Mouse (Mus musculus) bone marrow, adult 2 months (tissue): ENCODE measurements around the gene Bace2. TPM values are rescaled to one million over a fixed set of nuclear protein-coding genes. Genes with fewer than 3 reads are reported as not detected.

Source experiments
- H3K27ac ChIP-seq: fragments of 200-500 bp; 2 replicates; pipeline ENCODE4 v1.5.1; 2012; ENCODE audit warnings: low read depth, mild to moderate bottlenecking, control low read depth, inconsistent platforms, low read length; ENCODE audit not compliant: control insufficient read depth, poor library complexity, insufficient read depth
- H3K4me1 ChIP-seq: fragments of 200-500 bp; 2 replicates; pipeline ENCODE4 v1.6.1; 2011; ENCODE audit warnings: low read length; ENCODE audit not compliant: control insufficient read depth, insufficient read depth
- H3K4me3 ChIP-seq: fragments of 200-500 bp; replicated peaks from 2 replicates; pipeline ENCODE3; 2011; ENCODE audit warnings: mild to moderate bottlenecking, low read depth, low read length, control low read depth; ENCODE audit not compliant: control insufficient read depth
- CTCF ChIP-seq: fragments of 200-500 bp; IDR thresholded peaks from 2 replicates; pipeline ENCODE4 v1.5.1; 2011; ENCODE audit warnings: low read length, control low read depth; ENCODE audit not compliant: control insufficient read depth, insufficient read depth
- POLR2A ChIP-seq: fragments of 200-500 bp; IDR thresholded peaks from 2 replicates; pipeline ENCODE4 v1.6.1; 2011; ENCODE audit warnings: low read depth, mild to moderate bottlenecking, control low read depth, low read length, borderline replicate concordance; ENCODE audit not compliant: control insufficient read depth
- WGBS: fragments of 180-500 bp; shearing (Covaris S2); methylation state at CpG from one replicate; pipeline ENCODE4 v1.1.7; 2018; 5-methylcytosine and 5-hydroxymethylcytosine counted together
- polyA plus RNA-seq: library from polyadenylated mRNA; stranded (reverse); fragments of >200 nt; gene quantifications from 2 replicates; pipeline ENCODE4 v1.2.4, GENCODE M21; 2011; ENCODE audit warnings: low replicate concordance; ENCODE audit not compliant: missing spikeins, insufficient read depth, insufficient read length

Bace2 gene
- polyA plus RNA-seq, 1 experiment, result 0.72 TPM

GRCm38 (mm10) chr16:97391701-97392384 is 35.3 kb downstream of the Bace2 start:
- Histone ChIP-seq H3K4me3 (no peak overlapping the region), H3K4me1 (no peaks in the 10 kb centered on the region), H3K27ac (no peak overlapping the region)
- TF ChIP-seq POLR2A, result no peak
- TF ChIP-seq CTCF, result no peak
- WGBS, result 50% methylated on average over 3 of the region's 3 CpGs

- Histone ChIP-seq H3K4me1 (no peaks in the 10 kb centered on the region), H3K27ac (no peak overlapping the region), H3K4me3 (no peak overlapping the region)
- TF ChIP-seq POLR2A, result no peak
- TF ChIP-seq CTCF, result no peak
- WGBS, result 82% methylated on average over 4 of the region's 4 CpGs
These were observed 39.9 kb downstream of the Bace2 start for GRCm38 (mm10) chr16:97396436-97396835.

- H3K27ac ChIP-seq, result no peak overlapping the region
- no peaks in the 10 kb centered on the region for H3K4me1 ChIP-seq
- 74% methylated on average over 2 of the region's 2 CpGs for WGBS
- no peak for TF ChIP-seq POLR2A
- no peak for TF ChIP-seq CTCF
- no peak overlapping the region for H3K4me3 ChIP-seq
These were observed 41.5 kb downstream of the Bace2 start for GRCm38 (mm10) chr16:97397945-97398531.

- no peak overlapping the region for H3K4me3 ChIP-seq
- WGBS, result 82% methylated on average over 4 of the region's 4 CpGs
- TF ChIP-seq POLR2A (no peak), CTCF (no peak)
- no peaks in the 10 kb centered on the region for H3K4me1 ChIP-seq
- H3K27ac ChIP-seq, result no peak overlapping the region
These were observed 43.4 kb downstream of the Bace2 start for GRCm38 (mm10) chr16:97399991-97400390.

- Histone ChIP-seq H3K4me1 (no peaks in the 10 kb centered on the region), H3K4me3 (no peak overlapping the region), H3K27ac (no peak overlapping the region)
- TF ChIP-seq CTCF, result no peak
- TF ChIP-seq POLR2A, result no peak
These were observed 45.2 kb downstream of the Bace2 start for GRCm38 (mm10) chr16:97401741-97402140.

- H3K27ac ChIP-seq, result no peak overlapping the region
- 65% methylated on average over 4 of the region's 4 CpGs for WGBS
- H3K4me3 ChIP-seq, result no peak overlapping the region
- TF ChIP-seq CTCF, result no peak
- no peak for TF ChIP-seq POLR2A
- no peaks in the 10 kb centered on the region for H3K4me1 ChIP-seq
These were observed 45.8 kb downstream of the Bace2 start for GRCm38 (mm10) chr16:97402213-97402785.

GRCm38 (mm10) chr16:97405476-97406012 is 49.0 kb downstream of the Bace2 start:
- no peak for TF ChIP-seq CTCF
- no peak for TF ChIP-seq POLR2A
- 88% methylated on average over 5 of the region's 5 CpGs for WGBS
- H3K4me1 ChIP-seq, result no peaks in the 10 kb centered on the region

GRCm38 (mm10) chr16:97417896-97418542 is 61.5 kb downstream of the Bace2 start:
- H3K27ac ChIP-seq, result no peak overlapping the region
- no peak overlapping the region for H3K4me3 ChIP-seq
- no peak for TF ChIP-seq POLR2A
- TF ChIP-seq CTCF, result 0 out of 2 replicates have a peak, but pooled peaks have one; percentile 8
- no peaks in the 10 kb centered on the region for H3K4me1 ChIP-seq
- 17% methylated on average over 4 of the region's 4 CpGs for WGBS

More at GRCm38 (mm10) chr16:97405476-97406012, 49.0 kb downstream of the Bace2 start:
- no peak overlapping the region for H3K27ac ChIP-seq
- no peak overlapping the region for H3K4me3 ChIP-seq
